Mouse (Mus musculus) embryonic facial prominence, embryonic 14.5 days (tissue): ENCODE data around the gene Arhgap40. TPM values are rescaled to one million over a fixed set of nuclear protein-coding genes. Genes with fewer than 3 reads are reported as not detected.

ENCODE experiments used
- polyA plus RNA-seq: library from polyadenylated mRNA; unstranded; fragments of >200 nt; fragmentation: Nextera tagmentation; extraction: Ambion mirVana; gene quantifications from 2 replicates; pipeline ENCODE4 v1.2.1, GENCODE M21; 2014

Gene Arhgap40
- polyA plus RNA-seq, 1 experiment from 2014 or later, result 2.6 TPM

Other genes with a start within 250 kb of the Arhgap40 start
- gene Lbp, start 206.3 kb upstream of the Arhgap40 start, polyA plus RNA-seq, result 7.8 and 11.9 TPM in 2 replicates
- gene Snhg11, start 137.2 kb upstream of the Arhgap40 start, polyA plus RNA-seq, result 7.8 and 10.2 TPM in 2 replicates
- 18.0 and 18.8 TPM in 2 replicates for gene Ralgapb, start 102.9 kb upstream of the Arhgap40 start, polyA plus RNA-seq
- 0.55 and 1.3 TPM in 2 replicates for gene Adig, start 10.2 kb upstream of the Arhgap40 start, polyA plus RNA-seq
- gene Slc32a1, start 98.0 kb downstream of the Arhgap40 start, polyA plus RNA-seq, result 0.07 TPM in 1 of 2 replicates, not detected in the other
- gene Actr5, start 112.1 kb downstream of the Arhgap40 start, polyA plus RNA-seq, result 10.6 and 13.0 TPM in 2 replicates
- gene Ppp1r16b, start 152.6 kb downstream of the Arhgap40 start, polyA plus RNA-seq, result 4.3 and 4.7 TPM in 2 replicates